Mouse (Mus musculus): ENCODE results near the gene Tmed10. TPM values are rescaled to one million over a fixed set of nuclear protein-coding genes. Genes with fewer than 3 reads are reported as not detected.

Tmed10 gene
- polyA plus RNA-seq, 1 experiment = 178 TPM

GRCm38 (mm10) chr12:85372068-85372665 is 2.5 kb downstream of the Tmed10 start:
- H3K27me3 ChIP-seq (ENCODE audit: control insufficient read depth, insufficient read depth, low read length) = no peaks in the 10 kb centered on the region
- H3K27ac ChIP-seq (ENCODE audit: insufficient read depth, low read length) = no peak overlapping the region
- H3K4me3 ChIP-seq (replicated peaks; ENCODE audit: insufficient read depth, low read depth, low read length) = no peak overlapping the region
- 44% methylated on average over 8 of the region's 8 CpGs for WGBS
- TF ChIP-seq POLR2A (IDR thresholded peaks at IDR 0.05; ENCODE audit: borderline replicate concordance, insufficient read depth, low read length) (no peak), CTCF (IDR thresholded peaks at IDR 0.05; ENCODE audit: borderline replicate concordance, insufficient read depth, low read depth, low read length) (no peak)
- no peak for DNase-seq
- peaks cover 3% of the 10 kb centered on the region for H3K4me1 ChIP-seq (ENCODE audit: control insufficient read depth, insufficient read depth, low read length)

GRCm38 (mm10) chr12:85368441-85369063 is 6.1 kb downstream of the Tmed10 start:
- no peak for TF ChIP-seq CTCF (IDR thresholded peaks at IDR 0.05; ENCODE audit: borderline replicate concordance, insufficient read depth, low read depth, low read length)
- WGBS = 74% methylated on average over 6 of the region's 6 CpGs
- no peak for DNase-seq
- Histone ChIP-seq H3K4me3 (replicated peaks; ENCODE audit: insufficient read depth, low read depth, low read length) (no peak overlapping the region), H3K27me3 (ENCODE audit: control insufficient read depth, insufficient read depth, low read length) (no peaks in the 10 kb centered on the region), H3K4me1 (ENCODE audit: control insufficient read depth, insufficient read depth, low read length) (peaks cover 6% of the 10 kb centered on the region), H3K27ac (ENCODE audit: insufficient read depth, low read length) (no peak overlapping the region)

GRCm38 (mm10) chr12:85366271-85366670 is 8.4 kb downstream of the Tmed10 start:
- no peak for TF ChIP-seq POLR2A (IDR thresholded peaks at IDR 0.05; ENCODE audit: borderline replicate concordance, insufficient read depth, low read length)
- no peak for TF ChIP-seq CTCF (IDR thresholded peaks at IDR 0.05; ENCODE audit: borderline replicate concordance, insufficient read depth, low read depth, low read length)
- Histone ChIP-seq H3K4me1 (ENCODE audit: control insufficient read depth, insufficient read depth, low read length) (peaks cover 6% of the 10 kb centered on the region), H3K27me3 (ENCODE audit: control insufficient read depth, insufficient read depth, low read length) (no peaks in the 10 kb centered on the region), H3K27ac (ENCODE audit: insufficient read depth, low read length) (no peak overlapping the region), H3K4me3 (replicated peaks; ENCODE audit: insufficient read depth, low read depth, low read length) (no peak overlapping the region)
- DNase-seq = peak; percentile 22 to 46
- WGBS = 64% methylated on average over 3 of the region's 3 CpGs

- no peak overlapping the region for H3K4me3 ChIP-seq (replicated peaks; ENCODE audit: insufficient read depth, low read depth, low read length)
- WGBS = 66% methylated on average over 4 of the region's 4 CpGs
- DNase-seq = no peak
- H3K27ac ChIP-seq (ENCODE audit: insufficient read depth, low read length) = no peak overlapping the region
- H3K4me1 ChIP-seq (ENCODE audit: control insufficient read depth, insufficient read depth, low read length) = peaks cover 4% of the 10 kb centered on the region
- TF ChIP-seq CTCF (IDR thresholded peaks at IDR 0.05; ENCODE audit: borderline replicate concordance, insufficient read depth, low read depth, low read length) = no peak
- no peak for TF ChIP-seq POLR2A (IDR thresholded peaks at IDR 0.05; ENCODE audit: borderline replicate concordance, insufficient read depth, low read length)
- no peaks in the 10 kb centered on the region for H3K27me3 ChIP-seq (ENCODE audit: control insufficient read depth, insufficient read depth, low read length)
Observed at GRCm38 (mm10) chr12:85362510-85362909, 12.1 kb downstream of the Tmed10 start.

- Histone ChIP-seq H3K4me1 (ENCODE audit: control insufficient read depth, insufficient read depth, low read length) (no peaks in the 10 kb centered on the region), H3K4me3 (replicated peaks; ENCODE audit: insufficient read depth, low read depth, low read length) (no peak overlapping the region), H3K27me3 (ENCODE audit: control insufficient read depth, insufficient read depth, low read length) (no peaks in the 10 kb centered on the region), H3K27ac (ENCODE audit: insufficient read depth, low read length) (no peak overlapping the region)
- DNase-seq = no peak
- TF ChIP-seq POLR2A (IDR thresholded peaks at IDR 0.05; ENCODE audit: borderline replicate concordance, insufficient read depth, low read length) (no peak), CTCF (IDR thresholded peaks at IDR 0.05; ENCODE audit: borderline replicate concordance, insufficient read depth, low read depth, low read length) (no peak)
Observed at GRCm38 (mm10) chr12:85361580-85361979, 13.1 kb downstream of the Tmed10 start.

- DNase-seq = no peak
- Histone ChIP-seq H3K27me3 (ENCODE audit: control insufficient read depth, insufficient read depth, low read length) (no peaks in the 10 kb centered on the region), H3K27ac (ENCODE audit: insufficient read depth, low read length) (no peak overlapping the region), H3K4me3 (replicated peaks; ENCODE audit: insufficient read depth, low read depth, low read length) (no peak overlapping the region), H3K4me1 (ENCODE audit: control insufficient read depth, insufficient read depth, low read length) (no peaks in the 10 kb centered on the region)
- TF ChIP-seq POLR2A (IDR thresholded peaks at IDR 0.05; ENCODE audit: borderline replicate concordance, insufficient read depth, low read length) (no peak), CTCF (IDR thresholded peaks at IDR 0.05; ENCODE audit: borderline replicate concordance, insufficient read depth, low read depth, low read length) (no peak)
- WGBS = 87% methylated on average over 3 of the region's 3 CpGs
Observed at GRCm38 (mm10) chr12:85361165-85361564, 13.5 kb downstream of the Tmed10 start.

- H3K27ac ChIP-seq (ENCODE audit: insufficient read depth, low read length) = no peak overlapping the region
- TF ChIP-seq POLR2A (IDR thresholded peaks at IDR 0.05; ENCODE audit: borderline replicate concordance, insufficient read depth, low read length) (no peak), CTCF (IDR thresholded peaks at IDR 0.05; ENCODE audit: borderline replicate concordance, insufficient read depth, low read depth, low read length) (no peak)
- WGBS = 82% methylated on average over 3 of the region's 3 CpGs
Observed at GRCm38 (mm10) chr12:85354061-85354460, 20.6 kb downstream of the Tmed10 start.

More at GRCm38 (mm10) chr12:85354061-85354460, 20.6 kb downstream of the Tmed10 start:
- no peak overlapping the region for H3K4me3 ChIP-seq (replicated peaks; ENCODE audit: insufficient read depth, low read depth, low read length)
- no peaks in the 10 kb centered on the region for H3K4me1 ChIP-seq (ENCODE audit: control insufficient read depth, insufficient read depth, low read length)
- DNase-seq = no peak
- H3K27me3 ChIP-seq (ENCODE audit: control insufficient read depth, insufficient read depth, low read length) = no peaks in the 10 kb centered on the region
